In the genomic region with DNA sequence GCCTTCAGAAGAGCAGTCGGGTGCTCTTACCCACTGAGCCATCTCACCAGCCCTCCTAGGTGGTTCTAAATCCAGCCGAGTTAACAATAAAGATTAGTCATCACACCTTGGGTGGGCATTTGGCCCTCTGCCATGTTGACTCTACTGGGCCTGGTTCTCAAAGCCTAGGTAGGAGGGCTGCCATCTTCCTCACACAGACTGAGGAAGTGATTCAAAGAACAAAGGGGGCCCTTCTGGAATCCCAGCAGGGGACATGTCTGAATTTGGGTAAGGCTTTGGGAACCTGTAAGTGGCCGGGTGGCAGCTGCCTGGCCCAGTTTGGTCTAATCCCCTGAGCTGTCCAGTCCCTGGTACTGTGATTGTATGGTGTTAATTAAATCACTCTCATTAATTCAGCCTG, we compare ENCODE assay signal across 12 mouse cellular contexts. TPM values are rescaled to one million over a fixed set of nuclear protein-coding genes. Genes with fewer than 3 reads are reported as not detected.
DNase-seq lines count a peak whose midpoint lies in the region; ATAC-seq and TF ChIP-seq lines count a peak whose summit lies in the region.
"Had no signal": no experiment of that assay in that cellular context is flagged by ENCODE, and none has a peak within 500 bp of the region (broad histone marks: within the 10 kb centered on the region; RNA-seq: fewer than 3 reads in every experiment).

No protein-coding gene starts in this region.

- no peak for ATAC-seq in hindbrain, embryonic 11.5 days (ENCODE audit: low FRiP score)
- no peak for ATAC-seq in hindbrain, embryonic 16.5 days
- no peak for ATAC-seq in hindbrain, embryonic 15.5 days (ENCODE audit: low FRiP score, low read depth)
- no peak for ATAC-seq in liver, embryonic 11.5 days (replicated peaks; ENCODE audit: low FRiP score)

- H3K27me3 ChIP-seq in hindbrain, embryonic 11.5 days (ENCODE audit: control insufficient read depth, insufficient read depth, low read length), result no peaks in the 10 kb centered on the region
- no peaks in the 10 kb centered on the region for H3K27me3 ChIP-seq in hindbrain, embryonic 16.5 days (replicated peaks; ENCODE audit: control insufficient read depth, insufficient read depth, low read length)
- H3K27me3 ChIP-seq in E14TG2a.4 (ENCODE audit: insufficient read depth, low read length), result no peaks in the 10 kb centered on the region
- H3K27me3 ChIP-seq in hindbrain, embryonic 15.5 days, result no peaks in the 10 kb centered on the region
- H3K27me3 ChIP-seq in liver, embryonic 11.5 days (replicated peaks; ENCODE audit: control insufficient read depth, insufficient read depth, low read length), result 0 out of 2 replicates have a peak, but pooled peaks cover 5% of the 10 kb centered on the region

- no peak for DNase-seq in hindbrain, embryonic 11.5 days (ENCODE audit: low spot score)
- peak; percentile 68 for DNase-seq in ZHBTc4 (ENCODE audit: low read depth, low spot score)
- DNase-seq in liver, embryonic 11.5 days (ENCODE audit: low spot score), result no peak
- no peak for DNase-seq in adrenal gland, postnatal 14 days
- DNase-seq in ovary, postnatal 10 days (ENCODE audit: low spot score), result no peak
- DNase-seq: cerebellum, adult 9-10 months; heart, postnatal 14 days had no signal

- WGBS in hindbrain, embryonic 11.5 days, result 47% methylated on average over 3 of the region's 3 CpGs
- WGBS in hindbrain, embryonic 16.5 days, result 20% methylated on average over 3 of the region's 3 CpGs
- WGBS in hindbrain, embryonic 15.5 days, result 21% methylated on average over 3 of the region's 3 CpGs
- WGBS in liver, embryonic 11.5 days, result 60% methylated on average over 3 of the region's 3 CpGs

- peak overlapping the region; percentile 48; the same call in 1 of the 2 replicates for H3K27ac ChIP-seq in hindbrain, embryonic 11.5 days (ENCODE audit: low read depth, low read length)
- H3K27ac ChIP-seq in hindbrain, embryonic 16.5 days (ENCODE audit: low read depth, low read length), result no peak overlapping the region
- peak overlapping the region; percentile 5; the same call in 1 of the 2 replicates for H3K27ac ChIP-seq in hindbrain, embryonic 15.5 days (replicated peaks)
- H3K27ac ChIP-seq in liver, embryonic 11.5 days (ENCODE audit: low read depth, low read length), result no peak overlapping the region
- H3K27ac ChIP-seq: embryonic facial prominence, embryonic 12.5 days; liver, embryonic 15.5 days had no signal

- no peak overlapping the region for H3K4me2 ChIP-seq in hindbrain, embryonic 11.5 days (replicated peaks; ENCODE audit: low read depth, low read length)
- H3K4me2 ChIP-seq in hindbrain, embryonic 16.5 days (ENCODE audit: low read length), result no peak overlapping the region
- no peak overlapping the region for H3K4me2 ChIP-seq in hindbrain, embryonic 15.5 days
- no peak overlapping the region for H3K4me2 ChIP-seq in liver, embryonic 11.5 days
- H3K4me2 ChIP-seq: embryonic facial prominence, embryonic 12.5 days; liver, embryonic 15.5 days had no signal

- no peaks in the 10 kb centered on the region for H3K9me3 ChIP-seq in hindbrain, embryonic 11.5 days (ENCODE audit: control insufficient read depth, low read length)
- no peaks in the 10 kb centered on the region for H3K9me3 ChIP-seq in hindbrain, embryonic 16.5 days (ENCODE audit: control insufficient read depth, low read length)
- peaks cover 7% of the 10 kb centered on the region for H3K9me3 ChIP-seq in E14TG2a.4 (ENCODE audit: low read length)
- no peaks in the 10 kb centered on the region for H3K9me3 ChIP-seq in hindbrain, embryonic 15.5 days
- no peaks in the 10 kb centered on the region for H3K9me3 ChIP-seq in liver, embryonic 11.5 days (ENCODE audit: control insufficient read depth, low read length)
- H3K9me3 ChIP-seq: embryonic facial prominence, embryonic 12.5 days; liver, embryonic 15.5 days had no signal

- H3K4me1 ChIP-seq in hindbrain, embryonic 11.5 days (replicated peaks; ENCODE audit: control insufficient read depth, insufficient read depth, low read length), result peaks cover 8% of the 10 kb centered on the region; the same call in 1 of the 2 replicates
- peaks cover 12% of the 10 kb centered on the region for H3K4me1 ChIP-seq in hindbrain, embryonic 16.5 days (ENCODE audit: control insufficient read depth, insufficient read depth, low read depth, low read length)
- H3K4me1 ChIP-seq in E14TG2a.4 (replicated peaks; ENCODE audit: low read depth, low read length), result peaks cover 67% of the 10 kb centered on the region
- H3K4me1 ChIP-seq in hindbrain, embryonic 15.5 days (replicated peaks), result peaks cover 40% of the 10 kb centered on the region
- H3K4me1 ChIP-seq in liver, embryonic 11.5 days (replicated peaks; ENCODE audit: control insufficient read depth, insufficient read depth, low read length), result peaks cover 6% of the 10 kb centered on the region

- no peak overlapping the region for H3K4me3 ChIP-seq in hindbrain, embryonic 11.5 days (ENCODE audit: low read depth, low read length)
- H3K4me3 ChIP-seq in hindbrain, embryonic 16.5 days (ENCODE audit: low read length), result no peak overlapping the region
- 0 out of 2 replicates have a peak overlapping the region, but pooled peaks have one; percentile 11 for H3K4me3 ChIP-seq in E14TG2a.4 (replicated peaks; ENCODE audit: low read length)
- H3K4me3 ChIP-seq in hindbrain, embryonic 15.5 days, result no peak overlapping the region
- no peak overlapping the region for H3K4me3 ChIP-seq in liver, embryonic 11.5 days (ENCODE audit: low read depth, low read length)
- H3K4me3 ChIP-seq: embryonic facial prominence, embryonic 12.5 days; liver, embryonic 15.5 days had no signal

- no peak overlapping the region for H3K9ac ChIP-seq in hindbrain, embryonic 11.5 days (ENCODE audit: low read depth, low read length)
- H3K9ac ChIP-seq in hindbrain, embryonic 16.5 days (ENCODE audit: low read depth, low read length), result no peak overlapping the region
- H3K9ac ChIP-seq in hindbrain, embryonic 15.5 days, result no peak overlapping the region
- H3K9ac ChIP-seq in liver, embryonic 11.5 days (ENCODE audit: low read depth, low read length), result no peak overlapping the region
- H3K9ac ChIP-seq: embryonic facial prominence, embryonic 12.5 days; liver, embryonic 15.5 days had no signal

- H3K36me3 ChIP-seq in hindbrain, embryonic 11.5 days (ENCODE audit: control insufficient read depth, insufficient read depth, low read length), result no peaks in the 10 kb centered on the region
- H3K36me3 ChIP-seq in hindbrain, embryonic 16.5 days (ENCODE audit: control insufficient read depth, insufficient read depth, low read length), result no peaks in the 10 kb centered on the region
- peaks cover 3% of the 10 kb centered on the region for H3K36me3 ChIP-seq in E14TG2a.4 (ENCODE audit: insufficient read depth, low read length)
- H3K36me3 ChIP-seq in hindbrain, embryonic 15.5 days, result no peaks in the 10 kb centered on the region
- H3K36me3 ChIP-seq in liver, embryonic 11.5 days (ENCODE audit: control insufficient read depth, insufficient read depth, low read length), result no peaks in the 10 kb centered on the region
- H3K36me3 ChIP-seq: embryonic facial prominence, embryonic 12.5 days; liver, embryonic 15.5 days had no signal

- TF ChIP-seq CTCF in E14TG2a.4 (conservative IDR thresholded peaks at IDR 0.05; ENCODE audit: low read length), result no peak

RNA-seq across cellular contexts. Expression of a gene that starts 3.2 kb away (rescaled TPM):
- polyA plus RNA-seq in hindbrain, embryonic 11.5 days (2014; fragmentation: Nextera tagmentation; extraction: Ambion mirVana), result 34.8 and 45.9 TPM in 2 replicates
- 66.3 and 67.6 TPM in 2 replicates for polyA plus RNA-seq in hindbrain, embryonic 16.5 days (2015; fragmentation: Nextera tagmentation; extraction: Ambion mirVana)
- 57.3 and 59.7 TPM in 2 replicates for polyA plus RNA-seq in hindbrain, embryonic 15.5 days (2015; fragmentation: Nextera tagmentation; extraction: Ambion mirVana)
- polyA plus RNA-seq in liver, embryonic 11.5 days (2014; fragmentation: Nextera tagmentation; extraction: Ambion mirVana), result 1.9 and 2.2 TPM in 2 replicates
- total RNA-seq in adrenal gland, postnatal 14 days (2021), result 15.0 and 19.0 TPM in 2 replicates

RNA-seq across cellular contexts. Expression of a gene that starts 39.5 kb away (rescaled TPM):
- 26.6 and 28.7 TPM in 2 replicates for polyA plus RNA-seq in hindbrain, embryonic 11.5 days (2014; fragmentation: Nextera tagmentation; extraction: Ambion mirVana)
- polyA plus RNA-seq in hindbrain, embryonic 16.5 days (2015; fragmentation: Nextera tagmentation; extraction: Ambion mirVana), result 54.1 and 58.5 TPM in 2 replicates
- 45.2 and 52.9 TPM in 2 replicates for polyA plus RNA-seq in hindbrain, embryonic 15.5 days (2015; fragmentation: Nextera tagmentation; extraction: Ambion mirVana)
- 20.6 and 21.8 TPM in 2 replicates for polyA plus RNA-seq in liver, embryonic 11.5 days (2014; fragmentation: Nextera tagmentation; extraction: Ambion mirVana)
- total RNA-seq in adrenal gland, postnatal 14 days (2021), result 24.6 and 25.6 TPM in 2 replicates

Comparison
In these comparisons a context has a peak if more than half of its experiments do, and no peak if none do; other contexts are left out.
1. H3K27ac ChIP-seq: peak in hindbrain, embryonic 11.5 days (single experiment) and hindbrain, embryonic 15.5 days (single experiment); none in hindbrain, embryonic 16.5 days (single experiment) and liver, embryonic 11.5 days (single experiment).
2. RNA of a gene that starts 3.2 kb away (polyA plus RNA-seq): 66.3 to 67.6 TPM in hindbrain, embryonic 16.5 days, 57.3 to 59.7 TPM in hindbrain, embryonic 15.5 days and 34.8 to 45.9 TPM in hindbrain, embryonic 11.5 days; 1.9 to 2.2 TPM in liver, embryonic 11.5 days; every median in the first group is over 10 times any median in the second.